ENCODE assay signal across 8 mouse cellular contexts in the genomic region with DNA sequence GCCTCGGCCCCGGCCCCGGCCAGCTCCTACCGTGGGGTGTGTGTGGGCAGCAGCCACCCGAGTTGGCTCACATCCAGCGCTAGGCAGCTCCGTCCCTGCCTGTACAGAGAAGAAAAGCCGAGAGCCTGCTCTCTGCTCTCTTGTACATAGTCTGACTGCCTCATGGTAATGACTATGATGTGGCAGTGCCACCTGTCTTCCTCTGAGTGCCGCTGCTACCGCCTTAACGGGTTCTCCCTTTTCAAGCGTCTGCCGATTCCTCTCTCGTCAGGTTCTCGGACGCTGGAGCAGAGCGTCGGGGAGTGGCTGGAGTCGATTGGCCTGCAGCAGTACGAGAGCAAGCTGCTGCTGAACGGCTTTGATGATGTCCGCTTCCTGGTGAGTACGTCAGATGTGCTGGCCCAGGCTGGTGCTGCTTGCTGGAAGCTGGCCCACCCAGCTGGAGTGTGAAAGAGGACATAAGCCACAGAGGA. TPM values are rescaled to one million over a fixed set of nuclear protein-coding genes. Genes with fewer than 3 reads are reported as not detected.
A peak's percentile ranks its signal among the peaks of the same experiment; 100 is the strongest.
DNase-seq lines count a peak whose midpoint lies in the region; ATAC-seq and TF ChIP-seq lines count a peak whose summit lies in the region.

No protein-coding gene starts in this region.

- no peaks in the 10 kb centered on the region for H3K27me3 ChIP-seq in kidney, embryonic 15.5 days
- no peaks in the 10 kb centered on the region for H3K27me3 ChIP-seq in kidney, adult 2 months (replicated peaks; ENCODE audit: control insufficient read depth, insufficient read depth, low read length)
- no peaks in the 10 kb centered on the region for H3K27me3 ChIP-seq in embryonic facial prominence, embryonic 11.5 days (ENCODE audit: control insufficient read depth, insufficient read depth, low read length)
- H3K27me3 ChIP-seq in hindbrain, embryonic 15.5 days = no peaks in the 10 kb centered on the region
- H3K27me3 ChIP-seq in lung, embryonic 15.5 days = no peaks in the 10 kb centered on the region

- H3K4me2 ChIP-seq in kidney, embryonic 15.5 days = no peak overlapping the region
- H3K4me2 ChIP-seq in embryonic facial prominence, embryonic 11.5 days (ENCODE audit: low read depth, low read length) = no peak overlapping the region
- peak overlapping the region; percentile 63 for H3K4me2 ChIP-seq in hindbrain, embryonic 15.5 days
- H3K4me2 ChIP-seq in lung, embryonic 15.5 days = peak overlapping the region; percentile 35

- H3K27ac ChIP-seq in kidney, embryonic 15.5 days = 0 out of 2 replicates have a peak overlapping the region, but pooled peaks have one; percentile 6
- no peak overlapping the region for H3K27ac ChIP-seq in kidney, adult 2 months (ENCODE audit: insufficient read depth, low read depth, low read length)
- H3K27ac ChIP-seq in embryonic facial prominence, embryonic 11.5 days (replicated peaks; ENCODE audit: low read depth, low read length) = no peak overlapping the region
- H3K27ac ChIP-seq in hindbrain, embryonic 15.5 days (replicated peaks) = peak overlapping the region; percentile 83
- peak overlapping the region; percentile 68 for H3K27ac ChIP-seq in lung, embryonic 15.5 days

- H3K4me3 ChIP-seq in kidney, embryonic 15.5 days (replicated peaks) = no peak overlapping the region
- H3K4me3 ChIP-seq in kidney, adult 2 months (ENCODE audit: insufficient read depth, low read depth, low read length) = no peak overlapping the region
- no peak overlapping the region for H3K4me3 ChIP-seq in embryonic facial prominence, embryonic 11.5 days (ENCODE audit: low read depth, low read length)
- H3K4me3 ChIP-seq in hindbrain, embryonic 15.5 days = peak overlapping the region; percentile 32
- no peak overlapping the region for H3K4me3 ChIP-seq in lung, embryonic 15.5 days

- ATAC-seq in kidney, embryonic 15.5 days (replicated peaks; ENCODE audit: low FRiP score) = 0 out of 2 replicates have a peak, but pooled peaks have one; percentile 31
- no peak for ATAC-seq in embryonic facial prominence, embryonic 11.5 days (replicated peaks; ENCODE audit: insufficient number of reproducible peaks, low FRiP score, low TSS enrichment, low read depth)
- peak; percentile 80 for ATAC-seq in hindbrain, embryonic 15.5 days (ENCODE audit: low FRiP score, low read depth)
- ATAC-seq in lung, embryonic 15.5 days (ENCODE audit: borderline replicate concordance, extremely low read depth, low FRiP score, low TSS enrichment) = peak; percentile 48
- no peak for ATAC-seq in monocyte, adult 5-6 weeks (replicated peaks; ENCODE audit: insufficient number of reproducible peaks, low FRiP score, low TSS enrichment, poor library complexity, severe bottlenecking)

- no peak for DNase-seq in kidney, adult 2 months
- DNase-seq in embryonic facial prominence, embryonic 11.5 days (ENCODE audit: low spot score) = no peak
- DNase-seq in right cerebral cortex, postnatal 25 days = peak; percentile 48
- no peak for DNase-seq in gastrocnemius, adult 18-20 months (ENCODE audit: low spot score)

- TF ChIP-seq POLR2A in kidney, adult 2 months (IDR thresholded peaks at IDR 0.05; ENCODE audit: low read depth, low read length) = no peak

- H3K9me3 ChIP-seq in kidney, embryonic 15.5 days (replicated peaks) = no peaks in the 10 kb centered on the region
- no peaks in the 10 kb centered on the region for H3K9me3 ChIP-seq in embryonic facial prominence, embryonic 11.5 days (replicated peaks; ENCODE audit: control insufficient read depth, low read length)
- no peaks in the 10 kb centered on the region for H3K9me3 ChIP-seq in hindbrain, embryonic 15.5 days
- H3K9me3 ChIP-seq in lung, embryonic 15.5 days = no peaks in the 10 kb centered on the region

- WGBS in kidney, embryonic 15.5 days = 45% methylated on average over 23 of the region's 23 CpGs
- 42% methylated on average over 23 of the region's 23 CpGs for WGBS in kidney, adult 2 months
- 66% methylated on average over 23 of the region's 23 CpGs for WGBS in embryonic facial prominence, embryonic 11.5 days
- WGBS in hindbrain, embryonic 15.5 days = 18% methylated on average over 23 of the region's 23 CpGs
- WGBS in lung, embryonic 15.5 days = 28% methylated on average over 23 of the region's 23 CpGs

- H3K9ac ChIP-seq in kidney, embryonic 15.5 days = no peak overlapping the region
- H3K9ac ChIP-seq in embryonic facial prominence, embryonic 11.5 days (replicated peaks; ENCODE audit: low read length) = 0 out of 2 replicates have a peak overlapping the region, but pooled peaks have one; percentile 9
- peak overlapping the region; percentile 50 for H3K9ac ChIP-seq in hindbrain, embryonic 15.5 days
- H3K9ac ChIP-seq in lung, embryonic 15.5 days = peak overlapping the region; percentile 11; the same call in 1 of the 2 replicates

- peaks cover 9% of the 10 kb centered on the region for H3K4me1 ChIP-seq in kidney, embryonic 15.5 days
- no peaks in the 10 kb centered on the region for H3K4me1 ChIP-seq in kidney, adult 2 months (ENCODE audit: control insufficient read depth, insufficient read depth, low read length)
- peaks cover 6% of the 10 kb centered on the region for H3K4me1 ChIP-seq in embryonic facial prominence, embryonic 11.5 days (ENCODE audit: control insufficient read depth, insufficient read depth, low read length)
- H3K4me1 ChIP-seq in hindbrain, embryonic 15.5 days (replicated peaks) = peaks cover 52% of the 10 kb centered on the region
- peaks cover 19% of the 10 kb centered on the region for H3K4me1 ChIP-seq in lung, embryonic 15.5 days

- no peak; the same call in 1 of the 2 replicates for TF ChIP-seq CTCF in kidney, adult 2 months (conservative IDR thresholded peaks at IDR 0.05; ENCODE audit: insufficient read depth, insufficient read length, low read depth, low read length)

- H3K36me3 ChIP-seq in kidney, embryonic 15.5 days = peaks cover 49% of the 10 kb centered on the region
- no peaks in the 10 kb centered on the region for H3K36me3 ChIP-seq in kidney, adult 2 months (ENCODE audit: control insufficient read depth, insufficient read depth, low read length)
- H3K36me3 ChIP-seq in embryonic facial prominence, embryonic 11.5 days (replicated peaks; ENCODE audit: control insufficient read depth, insufficient read depth, low read depth, low read length) = no peaks in the 10 kb centered on the region
- no peaks in the 10 kb centered on the region for H3K36me3 ChIP-seq in hindbrain, embryonic 15.5 days
- peaks cover 19% of the 10 kb centered on the region; the same call in 1 of the 2 replicates for H3K36me3 ChIP-seq in lung, embryonic 15.5 days

RNA-seq across cellular contexts. Expression of a gene that starts 38.1 kb away (rescaled TPM):
- 5.8 and 6.1 TPM in 2 replicates for polyA plus RNA-seq in kidney, embryonic 15.5 days (2015; fragmentation: Nextera tagmentation; extraction: Ambion mirVana)
- 1.4 and 2.5 TPM in 2 replicates for polyA plus RNA-seq in kidney, adult 2 months (2012; rRNA removed)
- 1.1 and 1.3 TPM in 2 replicates for polyA plus RNA-seq in embryonic facial prominence, embryonic 11.5 days (2014; fragmentation: Nextera tagmentation; extraction: Ambion mirVana)
- 1.5 TPM in 2 replicates for polyA plus RNA-seq in hindbrain, embryonic 15.5 days (2015; fragmentation: Nextera tagmentation; extraction: Ambion mirVana)
- polyA plus RNA-seq in lung, embryonic 15.5 days (2015; fragmentation: Nextera tagmentation; extraction: Ambion mirVana) = 3.9 and 4.3 TPM in 2 replicates
- 1.6 to 2.7 TPM (median 2.3 TPM) in 3 replicates for total RNA-seq in monocyte, adult 5-6 weeks (2017)
- not detected for total RNA-seq in gastrocnemius, adult 18-20 months (2021)

Comparison
In these comparisons a context has a peak if more than half of its experiments do, and no peak if none do; other contexts are left out.
1. H3K27ac ChIP-seq: peak in kidney, embryonic 15.5 days (single experiment), hindbrain, embryonic 15.5 days (single experiment) and lung, embryonic 15.5 days (single experiment); none in kidney, adult 2 months (single experiment) and embryonic facial prominence, embryonic 11.5 days (single experiment).
2. ATAC-seq: peak in kidney, embryonic 15.5 days (single experiment), hindbrain, embryonic 15.5 days (single experiment) and lung, embryonic 15.5 days (single experiment); none in embryonic facial prominence, embryonic 11.5 days (single experiment) and monocyte, adult 5-6 weeks (single experiment).
3. H3K4me2 ChIP-seq: peak in hindbrain, embryonic 15.5 days (single experiment) and lung, embryonic 15.5 days (single experiment); none in kidney, embryonic 15.5 days (single experiment) and embryonic facial prominence, embryonic 11.5 days (single experiment).